Mouse (Mus musculus): ENCODE measurements around the gene Lefty1. TPM values are rescaled to one million over a fixed set of nuclear protein-coding genes. Genes with fewer than 3 reads are reported as not detected.

Lefty1 gene
- polyA plus RNA-seq, 1 experiment from 2014 or later, result 1.5 TPM

- H3K36me3 ChIP-seq (ENCODE audit: control insufficient read depth, insufficient read depth, low read length), result peaks cover 90% of the 10 kb centered on the region
Observed at GRCm38 (mm10) chr1:180957989-180958388, 23.2 kb downstream of the Lefty1 start.

GRCm38 (mm10) chr1:180958797-180959196 lies 24.0 kb downstream of the Lefty1 start:
- 67% methylated on average over 3 of the region's 3 CpGs for WGBS

More at GRCm38 (mm10) chr1:180957989-180958388, 23.2 kb downstream of the Lefty1 start:
- H3K4me1 ChIP-seq (ENCODE audit: control insufficient read depth in 2 of 2, insufficient read depth in 2 of 2, low read length in 2 of 2), result no peaks in the 10 kb centered on the region
- ATAC-seq (ENCODE audit: insufficient number of reproducible peaks, insufficient read depth, low FRiP score, low read depth), result no peak
- H3K27ac ChIP-seq (replicated peaks in 1 of 2; ENCODE audit: control insufficient read depth in 1 of 2, insufficient read depth in 1 of 2, low read depth in 2 of 2, low read length in 2 of 2), result no peak overlapping the region
- H3K4me2 ChIP-seq (ENCODE audit: low read length), result no peak overlapping the region
- H3K9ac ChIP-seq (ENCODE audit: low read length), result no peak overlapping the region
- no peaks in the 10 kb centered on the region for H3K9me3 ChIP-seq (ENCODE audit: control insufficient read depth, low read length)
- WGBS, result 84% methylated on average over 3 of the region's 3 CpGs
- no peaks in the 10 kb centered on the region for H3K27me3 ChIP-seq (ENCODE audit: control insufficient read depth, insufficient read depth, low read length)
- no peak overlapping the region for H3K4me3 ChIP-seq (ENCODE audit: control insufficient read depth in 1 of 2, insufficient read depth in 1 of 2, low read depth in 1 of 2, low read length in 2 of 2)

DNA sequence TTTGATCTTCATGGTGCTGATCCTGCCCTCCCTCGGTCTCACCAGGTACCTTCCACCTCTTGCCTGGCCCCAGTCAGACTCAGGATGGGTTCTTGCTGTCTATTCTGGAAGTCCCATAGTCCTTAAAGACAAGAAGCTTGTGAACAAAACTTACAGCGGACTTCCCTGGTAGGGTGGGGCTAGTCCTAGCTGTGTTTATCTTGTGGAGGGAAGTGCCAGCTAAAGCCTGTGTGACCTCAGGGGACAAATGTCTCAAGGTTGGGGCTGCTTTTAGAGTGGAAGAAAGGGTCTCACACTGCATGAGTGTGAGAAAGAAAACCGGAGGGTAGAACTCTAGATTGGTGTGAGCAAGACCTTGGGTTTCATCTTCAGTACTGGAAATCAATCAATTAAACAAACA lies 31.0 kb downstream of the Lefty1 start:
- Histone ChIP-seq H3K27ac (replicated peaks in 1 of 2; ENCODE audit: control insufficient read depth in 1 of 2, insufficient read depth in 1 of 2, low read depth in 2 of 2, low read length in 2 of 2) (no peak overlapping the region), H3K27me3 (ENCODE audit: control insufficient read depth, insufficient read depth, low read length) (no peaks in the 10 kb centered on the region), H3K4me2 (ENCODE audit: low read length) (no peak overlapping the region), H3K4me3 (ENCODE audit: control insufficient read depth in 1 of 2, insufficient read depth in 1 of 2, low read depth in 1 of 2, low read length in 2 of 2) (no peak overlapping the region), H3K9me3 (ENCODE audit: control insufficient read depth, low read length) (no peaks in the 10 kb centered on the region), H3K4me1 (ENCODE audit: control insufficient read depth in 2 of 2, insufficient read depth in 2 of 2, low read length in 2 of 2) (peaks cover 3 to 8% of the 10 kb centered on the region in 2 experiments; a peak in 1 of 4 replicates), H3K9ac (ENCODE audit: low read length) (no peak overlapping the region), H3K36me3 (ENCODE audit: control insufficient read depth, insufficient read depth, low read length) (peaks cover 87% of the 10 kb centered on the region)
- 75% methylated on average over 3 of the region's 3 CpGs for whole genome bisulfite sequencing
- ATAC-seq (ENCODE audit: insufficient number of reproducible peaks, insufficient read depth, low FRiP score, low read depth), result no peak

More at GRCm38 (mm10) chr1:180958797-180959196, 24.0 kb downstream of the Lefty1 start:
- H3K9me3 ChIP-seq (ENCODE audit: control insufficient read depth, low read length), result no peaks in the 10 kb centered on the region
- no peak overlapping the region for H3K4me3 ChIP-seq (ENCODE audit: control insufficient read depth in 1 of 2, insufficient read depth in 1 of 2, low read depth in 1 of 2, low read length in 2 of 2)
- H3K27ac ChIP-seq (replicated peaks in 1 of 2; ENCODE audit: control insufficient read depth in 1 of 2, insufficient read depth in 1 of 2, low read depth in 2 of 2, low read length in 2 of 2), result no peak overlapping the region
- no peak for ATAC-seq (ENCODE audit: insufficient number of reproducible peaks, insufficient read depth, low FRiP score, low read depth)
- peaks cover 90% of the 10 kb centered on the region for H3K36me3 ChIP-seq (ENCODE audit: control insufficient read depth, insufficient read depth, low read length)
- H3K9ac ChIP-seq (ENCODE audit: low read length), result no peak overlapping the region
- no peak overlapping the region for H3K4me2 ChIP-seq (ENCODE audit: low read length)
- no peaks in the 10 kb centered on the region for H3K4me1 ChIP-seq (ENCODE audit: control insufficient read depth in 2 of 2, insufficient read depth in 2 of 2, low read length in 2 of 2)
- H3K27me3 ChIP-seq (ENCODE audit: control insufficient read depth, insufficient read depth, low read length), result no peaks in the 10 kb centered on the region

GRCm38 (mm10) chr1:180966542-180966941 lies 31.7 kb downstream of the Lefty1 start:
- Histone ChIP-seq H3K4me1 (ENCODE audit: control insufficient read depth in 2 of 2, insufficient read depth in 2 of 2, low read length in 2 of 2) (peaks cover 3 to 8% of the 10 kb centered on the region in 2 experiments; a peak in 1 of 4 replicates), H3K9me3 (ENCODE audit: control insufficient read depth, low read length) (no peaks in the 10 kb centered on the region), H3K4me3 (ENCODE audit: control insufficient read depth in 1 of 2, insufficient read depth in 1 of 2, low read depth in 1 of 2, low read length in 2 of 2) (no peak overlapping the region), H3K36me3 (ENCODE audit: control insufficient read depth, insufficient read depth, low read length) (peaks cover 87% of the 10 kb centered on the region), H3K4me2 (ENCODE audit: low read length) (no peak overlapping the region), H3K9ac (ENCODE audit: low read length) (no peak overlapping the region), H3K27me3 (ENCODE audit: control insufficient read depth, insufficient read depth, low read length) (no peaks in the 10 kb centered on the region), H3K27ac (replicated peaks in 1 of 2; ENCODE audit: control insufficient read depth in 1 of 2, insufficient read depth in 1 of 2, low read depth in 2 of 2, low read length in 2 of 2) (no peak overlapping the region)
- no peak for ATAC-seq (ENCODE audit: insufficient number of reproducible peaks, insufficient read depth, low FRiP score, low read depth)
- 46% methylated on average over 3 of the region's 3 CpGs for WGBS

GRCm38 (mm10) chr1:180967261-180967660 lies 32.4 kb downstream of the Lefty1 start:
- Histone ChIP-seq H3K36me3 (ENCODE audit: control insufficient read depth, insufficient read depth, low read length) (peaks cover 87% of the 10 kb centered on the region), H3K9me3 (ENCODE audit: control insufficient read depth, low read length) (no peaks in the 10 kb centered on the region), H3K9ac (ENCODE audit: low read length) (no peak overlapping the region), H3K27me3 (ENCODE audit: control insufficient read depth, insufficient read depth, low read length) (no peaks in the 10 kb centered on the region), H3K4me3 (ENCODE audit: control insufficient read depth in 1 of 2, insufficient read depth in 1 of 2, low read depth in 1 of 2, low read length in 2 of 2) (no peak overlapping the region), H3K27ac (replicated peaks in 1 of 2; ENCODE audit: control insufficient read depth in 1 of 2, insufficient read depth in 1 of 2, low read depth in 2 of 2, low read length in 2 of 2) (no peak overlapping the region), H3K4me2 (ENCODE audit: low read length) (no peak overlapping the region), H3K4me1 (ENCODE audit: control insufficient read depth in 2 of 2, insufficient read depth in 2 of 2, low read length in 2 of 2) (peaks cover 3 to 8% of the 10 kb centered on the region in 2 experiments; a peak in 1 of 4 replicates)
- ATAC-seq (ENCODE audit: insufficient number of reproducible peaks, insufficient read depth, low FRiP score, low read depth), result no peak
- WGBS, result 84% methylated on average over 7 of the region's 7 CpGs

DNA sequence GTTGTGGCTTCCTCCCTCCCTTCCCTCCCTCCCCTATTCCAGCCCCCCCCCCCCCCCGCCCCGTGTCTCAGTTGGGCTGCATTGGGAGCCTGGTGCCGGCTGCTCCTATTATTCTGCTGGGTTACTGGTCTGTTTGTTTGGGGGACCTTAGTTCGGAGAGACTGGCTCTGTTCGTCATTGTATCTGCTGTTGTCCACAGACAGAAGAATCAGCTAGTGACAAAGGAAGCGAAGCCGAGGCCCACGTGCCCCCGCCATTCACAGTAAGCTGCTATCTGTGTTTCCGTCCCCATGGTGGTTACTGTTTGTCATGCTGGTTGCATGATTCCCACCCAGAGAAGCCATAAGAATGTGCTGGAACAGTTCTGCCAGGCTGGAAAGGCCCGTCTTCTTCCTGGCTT lies 38.1 kb downstream of the Lefty1 start:
- WGBS, result 85% methylated on average over 11 of the region's 11 CpGs
- no peaks in the 10 kb centered on the region for H3K27me3 ChIP-seq (ENCODE audit: control insufficient read depth, insufficient read depth, low read length)
- peaks cover 49% of the 10 kb centered on the region for H3K36me3 ChIP-seq (ENCODE audit: control insufficient read depth, insufficient read depth, low read length)
- no peak overlapping the region for H3K4me3 ChIP-seq (ENCODE audit: control insufficient read depth in 1 of 2, insufficient read depth in 1 of 2, low read depth in 1 of 2, low read length in 2 of 2)
- H3K27ac ChIP-seq (replicated peaks in 1 of 2; ENCODE audit: control insufficient read depth in 1 of 2, insufficient read depth in 1 of 2, low read depth in 2 of 2, low read length in 2 of 2), result no peak overlapping the region
- H3K4me2 ChIP-seq (ENCODE audit: low read length), result no peak overlapping the region
- H3K9me3 ChIP-seq (ENCODE audit: control insufficient read depth, low read length), result no peaks in the 10 kb centered on the region
- no peak overlapping the region for H3K9ac ChIP-seq (ENCODE audit: low read length)
- ATAC-seq (ENCODE audit: insufficient number of reproducible peaks, insufficient read depth, low FRiP score, low read depth), result no peak
- peaks cover 3 to 8% of the 10 kb centered on the region in 2 experiments; a peak in 1 of 4 replicates for H3K4me1 ChIP-seq (ENCODE audit: control insufficient read depth in 2 of 2, insufficient read depth in 2 of 2, low read length in 2 of 2)

DNA sequence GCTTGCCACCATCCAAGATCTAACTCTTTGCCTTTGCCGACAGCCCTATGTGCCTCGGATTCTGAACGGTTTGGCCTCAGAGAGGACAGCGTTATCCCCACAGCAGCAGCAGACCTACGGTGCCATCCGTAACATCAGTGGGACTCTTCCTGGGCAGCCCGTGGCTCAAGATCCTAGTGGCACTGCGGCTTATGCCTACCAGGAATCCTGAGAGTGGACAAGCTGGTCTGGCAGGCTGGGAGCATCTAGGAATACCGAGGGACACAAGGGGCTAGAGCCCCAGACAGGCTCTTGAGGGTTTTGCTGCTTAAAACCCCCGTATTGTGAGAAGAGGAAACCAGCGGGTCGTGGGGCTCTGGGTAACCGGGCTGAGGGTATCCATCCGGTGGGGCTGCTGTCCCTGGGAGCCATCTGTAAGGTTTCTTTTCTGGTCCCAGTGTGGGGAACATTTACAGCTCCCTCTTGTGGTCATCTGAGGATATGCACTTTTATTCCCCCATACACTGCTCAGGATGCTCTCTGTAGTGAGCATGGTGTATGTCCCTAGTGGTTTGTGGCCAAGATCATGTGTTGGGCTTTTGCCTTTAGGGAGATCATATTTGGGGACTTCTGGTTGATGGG lies 39.4 kb downstream of the Lefty1 start:
- Histone ChIP-seq H3K4me3 (ENCODE audit: control insufficient read depth in 1 of 2, insufficient read depth in 1 of 2, low read depth in 1 of 2, low read length in 2 of 2) (no peak overlapping the region), H3K27me3 (ENCODE audit: control insufficient read depth, insufficient read depth, low read length) (no peaks in the 10 kb centered on the region), H3K4me2 (ENCODE audit: low read length) (no peak overlapping the region), H3K4me1 (ENCODE audit: control insufficient read depth in 2 of 2, insufficient read depth in 2 of 2, low read length in 2 of 2) (peaks cover under 1 to 3% of the 10 kb centered on the region in 2 experiments; a peak in 1 of 4 replicates), H3K27ac (replicated peaks in 1 of 2; ENCODE audit: control insufficient read depth in 1 of 2, insufficient read depth in 1 of 2, low read depth in 2 of 2, low read length in 2 of 2) (no peak overlapping the region), H3K36me3 (ENCODE audit: control insufficient read depth, insufficient read depth, low read length) (peaks cover 39% of the 10 kb centered on the region), H3K9me3 (ENCODE audit: control insufficient read depth, low read length) (no peaks in the 10 kb centered on the region), H3K9ac (ENCODE audit: low read length) (no peak overlapping the region)
- ATAC-seq (ENCODE audit: insufficient number of reproducible peaks, insufficient read depth, low FRiP score, low read depth), result no peak
- WGBS, result 62% methylated on average over 14 of the region's 14 CpGs
